Mouse (Mus musculus): ENCODE measurements around the gene Gm10718. TPM values are rescaled to one million over a fixed set of nuclear protein-coding genes. Genes with fewer than 3 reads are reported as not detected.
"Not testable (repeated sequence)": the region's sequence is repeated elsewhere in the genome, so short reads cannot be mapped to it uniquely, and the experiment has no call there.

The Gm10718 gene
- polyA plus RNA-seq, 1 experiment from 2014 or later, result 2.3 TPM

GRCm38 (mm10) chr9:3015896-3016295, 7.5 kb upstream of the Gm10718 start:
- H3K36me3 ChIP-seq; H3K4me1 ChIP-seq; ATAC-seq (ENCODE audit: low FRiP score, low read depth); H3K9me3 ChIP-seq; H3K4me3 ChIP-seq; H3K4me2 ChIP-seq (replicated peaks); H3K27me3 ChIP-seq (replicated peaks); H3K27ac ChIP-seq; H3K9ac ChIP-seq: not testable (repeated sequence)
- 77% methylated on average over 6 of the region's 6 CpGs for WGBS

DNA sequence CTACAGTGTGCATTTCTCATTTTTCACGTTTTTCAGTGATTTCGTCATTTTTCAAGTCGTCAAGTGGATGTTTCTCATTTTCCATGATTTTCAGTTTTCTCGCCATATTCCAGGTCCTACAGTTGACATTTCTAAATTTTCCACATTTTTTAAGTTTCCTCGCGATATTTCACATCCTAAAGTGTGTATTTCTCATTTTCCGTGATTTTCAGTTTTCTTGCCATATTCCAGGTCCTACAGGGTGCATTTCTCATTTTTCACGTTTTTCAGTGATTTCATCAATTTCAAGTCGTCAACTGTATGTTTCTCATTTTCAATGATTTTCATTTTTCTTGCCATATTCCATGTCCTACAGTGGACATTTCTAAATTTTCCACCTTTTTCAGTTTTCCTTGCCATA, 6.2 kb upstream of the Gm10718 start, which contains the start of gene Gm10719:
Gene Gm10719, plus strand, starts transcription at position 301 of the 400 bp plus-strand sequence.
- not testable (repeated sequence) for H3K27ac ChIP-seq; H3K9me3 ChIP-seq; H3K4me2 ChIP-seq (replicated peaks); ATAC-seq (ENCODE audit: low FRiP score, low read depth); H3K4me3 ChIP-seq; H3K36me3 ChIP-seq; H3K27me3 ChIP-seq (replicated peaks); H3K9ac ChIP-seq; H3K4me1 ChIP-seq
- 50% methylated on average over 1 of the region's 9 CpGs for WGBS

DNA sequence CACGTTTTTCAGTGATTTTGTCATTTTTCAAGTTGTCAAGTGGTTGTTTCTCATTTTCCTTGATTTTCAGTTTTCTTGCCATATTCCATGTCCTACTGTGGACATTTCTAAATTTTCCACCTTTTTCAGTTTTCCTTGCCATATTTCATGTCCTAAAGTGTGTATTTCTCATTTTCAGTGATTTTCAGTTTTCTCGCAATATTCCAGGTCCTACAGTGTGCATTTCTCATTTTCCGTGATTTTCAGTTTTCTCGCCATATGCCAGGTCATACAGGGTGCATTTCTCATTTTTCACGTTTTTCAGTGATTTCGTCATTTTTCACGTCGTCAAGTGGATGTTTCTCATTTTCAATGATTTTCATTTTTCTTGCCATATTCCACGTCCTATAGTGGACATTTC, 4.4 kb upstream of the Gm10718 start:
- not testable (repeated sequence) for H3K27ac ChIP-seq; H3K4me2 ChIP-seq (replicated peaks); H3K4me3 ChIP-seq; ATAC-seq (ENCODE audit: low FRiP score, low read depth); H3K9me3 ChIP-seq; H3K9ac ChIP-seq; H3K36me3 ChIP-seq; H3K27me3 ChIP-seq (replicated peaks); H3K4me1 ChIP-seq
- 65% methylated on average over 9 of the region's 9 CpGs for WGBS

DNA sequence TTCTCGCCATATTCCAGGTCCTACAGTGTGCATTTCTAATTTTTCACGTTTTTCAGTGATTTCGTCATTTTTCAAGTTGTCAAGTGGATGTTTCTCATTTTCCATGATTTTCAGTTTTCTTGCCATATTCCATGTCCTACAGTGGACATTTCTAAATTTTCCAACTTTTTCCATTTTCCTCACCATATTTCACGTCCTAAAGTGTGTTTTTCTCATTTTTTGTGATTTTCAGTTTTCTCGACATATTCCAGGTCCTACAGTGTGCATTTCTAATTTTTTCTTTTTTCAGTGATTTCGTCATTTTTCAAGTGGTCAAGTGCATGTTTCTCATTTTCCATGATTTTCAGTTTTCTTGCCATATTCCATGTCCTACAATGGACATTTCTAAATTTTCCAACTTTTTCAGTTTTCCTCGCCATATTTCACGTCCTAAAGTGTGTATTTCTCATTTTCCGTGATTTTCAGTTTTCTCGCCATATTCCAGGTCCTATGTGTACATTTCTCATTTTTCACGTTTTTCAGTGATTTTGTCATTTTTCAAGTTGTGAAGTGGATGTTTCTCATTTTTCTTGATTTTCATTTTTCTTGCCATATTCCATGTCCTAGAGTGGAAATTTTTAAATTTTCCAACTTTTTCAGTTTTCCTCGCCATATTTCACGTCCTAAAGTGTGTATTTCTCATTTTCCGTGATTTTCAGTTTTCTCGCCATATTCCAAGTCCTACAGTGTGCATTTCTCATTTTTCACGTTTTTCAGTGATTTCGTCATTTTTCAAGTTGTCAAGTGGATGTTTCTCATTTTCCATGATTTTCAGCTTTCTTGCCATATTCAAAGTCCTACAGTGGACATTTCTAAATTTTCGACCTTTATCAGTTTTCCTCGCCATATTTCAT, 3.3 kb upstream of the Gm10718 start:
- not testable (repeated sequence) for H3K4me3 ChIP-seq; H3K27ac ChIP-seq; H3K4me2 ChIP-seq (replicated peaks); H3K4me1 ChIP-seq; H3K9me3 ChIP-seq; H3K27me3 ChIP-seq (replicated peaks); H3K36me3 ChIP-seq; H3K9ac ChIP-seq
- ATAC-seq (ENCODE audit: low FRiP score, low read depth), result peak; percentile 65
- 76% methylated on average over 17 of the region's 19 CpGs for WGBS

GRCm38 (mm10) chr9:3022316-3023008, 885 bp upstream of the Gm10718 start:
- not testable (repeated sequence) for H3K9me3 ChIP-seq; H3K27me3 ChIP-seq (replicated peaks); H3K4me3 ChIP-seq; H3K4me1 ChIP-seq; H3K36me3 ChIP-seq; H3K9ac ChIP-seq; H3K27ac ChIP-seq; ATAC-seq (ENCODE audit: low FRiP score, low read depth); H3K4me2 ChIP-seq (replicated peaks)
- 73% methylated on average over 11 of the region's 13 CpGs for whole genome bisulfite sequencing

GRCm38 (mm10) chr9:3023985-3024648, 770 bp downstream of the Gm10718 start:
- H3K4me3 ChIP-seq; H3K4me1 ChIP-seq; H3K4me2 ChIP-seq (replicated peaks); H3K36me3 ChIP-seq; H3K27ac ChIP-seq; H3K27me3 ChIP-seq (replicated peaks); ATAC-seq (ENCODE audit: low FRiP score, low read depth); H3K9me3 ChIP-seq; H3K9ac ChIP-seq: not testable (repeated sequence)
- 74% methylated on average over 16 of the region's 16 CpGs for WGBS

DNA sequence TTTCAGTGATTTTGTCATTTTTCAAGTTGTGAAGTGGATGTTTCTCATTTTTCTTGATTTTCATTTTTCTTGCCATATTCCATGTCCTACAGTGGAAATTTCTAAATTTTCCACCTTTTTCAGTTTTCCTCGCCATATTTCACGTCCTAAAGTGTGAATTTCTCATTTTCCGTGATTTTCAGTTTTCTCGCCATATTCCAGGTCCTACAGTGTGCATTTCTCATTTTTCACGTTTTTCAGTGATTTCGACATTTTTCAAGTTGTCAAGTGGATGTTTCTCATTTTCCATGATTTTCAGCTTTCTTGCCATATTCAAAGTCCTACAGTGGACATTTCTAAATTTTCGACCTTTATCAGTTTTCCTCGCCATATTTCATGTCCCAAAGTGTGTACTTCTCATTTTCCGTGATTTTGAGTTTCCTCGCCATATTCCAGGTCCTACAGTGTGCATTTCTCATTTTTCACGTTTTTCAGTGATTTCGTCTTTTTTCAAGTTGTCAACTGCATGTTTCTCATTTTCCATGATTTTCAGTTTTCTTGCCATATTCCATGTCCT, 1.6 kb downstream of the Gm10718 start, which contains the start of gene Gm10717:
Gene Gm10717, plus strand, starts transcription at position 506 of the 556 bp plus-strand sequence.
- 70% methylated on average over 12 of the region's 12 CpGs for WGBS

DNA sequence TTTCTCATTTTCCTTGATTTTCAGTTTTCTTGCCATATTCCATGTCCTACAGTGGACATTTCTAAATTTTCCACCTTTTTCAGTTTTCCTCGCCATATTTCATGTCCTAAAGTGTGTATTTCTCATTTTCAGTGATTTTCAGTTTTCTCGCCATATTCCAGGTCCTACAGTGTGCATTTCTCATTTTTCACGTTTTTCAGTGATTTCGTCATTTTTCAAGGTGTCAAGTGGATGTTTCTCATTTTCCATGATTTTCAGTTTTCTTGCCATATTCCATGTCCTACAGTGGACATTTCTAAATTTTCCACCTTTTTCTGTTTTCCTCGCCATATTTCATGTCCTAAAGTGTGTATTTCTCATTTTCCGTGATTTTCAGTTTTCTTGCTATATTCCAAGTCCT, 2.3 kb downstream of the Gm10718 start:
- not testable (repeated sequence) for H3K9me3 ChIP-seq; H3K4me1 ChIP-seq; H3K4me3 ChIP-seq; H3K27ac ChIP-seq; H3K4me2 ChIP-seq (replicated peaks); H3K36me3 ChIP-seq; H3K9ac ChIP-seq; H3K27me3 ChIP-seq (replicated peaks); ATAC-seq (ENCODE audit: low FRiP score, low read depth)
- 75% methylated on average over 5 of the region's 6 CpGs for WGBS

More for the DNA sequence above, 1.6 kb downstream of the Gm10718 start, which contains the start of gene Gm10717:
- not testable (repeated sequence) for H3K9ac ChIP-seq; H3K4me3 ChIP-seq; H3K4me1 ChIP-seq; ATAC-seq (ENCODE audit: low FRiP score, low read depth); H3K36me3 ChIP-seq; H3K4me2 ChIP-seq (replicated peaks); H3K27ac ChIP-seq; H3K9me3 ChIP-seq; H3K27me3 ChIP-seq (replicated peaks)

- not testable (repeated sequence) for H3K4me2 ChIP-seq (replicated peaks); H3K36me3 ChIP-seq
Observed at GRCm38 (mm10) chr9:3026136-3026535, 2.8 kb downstream of the Gm10718 start.

GRCm38 (mm10) chr9:3026741-3027140, 3.4 kb downstream of the Gm10718 start:
- H3K4me3 ChIP-seq; ATAC-seq (ENCODE audit: low FRiP score, low read depth); H3K27me3 ChIP-seq (replicated peaks); H3K27ac ChIP-seq; H3K9me3 ChIP-seq; H3K9ac ChIP-seq; H3K4me2 ChIP-seq (replicated peaks); H3K36me3 ChIP-seq; H3K4me1 ChIP-seq: not testable (repeated sequence)
- WGBS, result 64% methylated on average over 9 of the region's 9 CpGs

More at GRCm38 (mm10) chr9:3026136-3026535, 2.8 kb downstream of the Gm10718 start:
- not testable (repeated sequence) for H3K27me3 ChIP-seq (replicated peaks); H3K9me3 ChIP-seq; H3K27ac ChIP-seq; ATAC-seq (ENCODE audit: low FRiP score, low read depth); H3K4me1 ChIP-seq; H3K9ac ChIP-seq; H3K4me3 ChIP-seq
- 76% methylated on average over 5 of the region's 5 CpGs for WGBS

DNA sequence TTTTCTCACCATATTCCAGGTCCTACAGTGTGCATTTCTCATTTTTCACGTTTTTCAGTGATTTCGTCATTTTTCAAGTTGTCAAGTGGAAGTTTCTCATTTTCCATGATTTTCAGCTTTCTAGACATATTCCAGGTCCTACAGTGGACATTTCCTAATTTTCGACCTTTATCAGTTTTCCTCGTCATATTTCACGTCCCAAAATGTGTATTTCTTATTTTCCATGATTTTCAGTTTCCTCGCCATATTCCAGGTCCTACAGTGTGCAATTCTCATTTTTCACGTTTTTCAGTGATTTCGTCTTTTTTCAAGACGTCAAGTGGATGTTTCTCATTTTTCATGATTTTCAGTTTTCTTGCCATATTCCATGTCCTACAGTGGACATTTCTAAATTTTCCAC, 3.9 kb downstream of the Gm10718 start:
- H3K4me3 ChIP-seq; H3K36me3 ChIP-seq; ATAC-seq (ENCODE audit: low FRiP score, low read depth); H3K4me1 ChIP-seq; H3K27ac ChIP-seq; H3K9me3 ChIP-seq; H3K9ac ChIP-seq; H3K4me2 ChIP-seq (replicated peaks); H3K27me3 ChIP-seq (replicated peaks): not testable (repeated sequence)
- WGBS, result 71% methylated on average over 9 of the region's 9 CpGs
